Mouse (Mus musculus) small intestine, adult 10 weeks (tissue): ENCODE data around the gene Bcat2. TPM values are rescaled to one million over a fixed set of nuclear protein-coding genes. Genes with fewer than 3 reads are reported as not detected.

Experiments
- polyA plus RNA-seq: library from polyadenylated mRNA; stranded (reverse); fragments of 350-450 nt; fragmentation: Illumina TruSeq; extraction: RNeasy Lipid Tissue Mini Kit (QIAGEN cat#74804); gene quantifications from one replicate; pipeline ENCODE4 v1.2.3, GENCODE M21; 2014; ENCODE audit warnings: low replicate concordance

The Bcat2 gene
- 0.93 TPM for polyA plus RNA-seq

DNA sequence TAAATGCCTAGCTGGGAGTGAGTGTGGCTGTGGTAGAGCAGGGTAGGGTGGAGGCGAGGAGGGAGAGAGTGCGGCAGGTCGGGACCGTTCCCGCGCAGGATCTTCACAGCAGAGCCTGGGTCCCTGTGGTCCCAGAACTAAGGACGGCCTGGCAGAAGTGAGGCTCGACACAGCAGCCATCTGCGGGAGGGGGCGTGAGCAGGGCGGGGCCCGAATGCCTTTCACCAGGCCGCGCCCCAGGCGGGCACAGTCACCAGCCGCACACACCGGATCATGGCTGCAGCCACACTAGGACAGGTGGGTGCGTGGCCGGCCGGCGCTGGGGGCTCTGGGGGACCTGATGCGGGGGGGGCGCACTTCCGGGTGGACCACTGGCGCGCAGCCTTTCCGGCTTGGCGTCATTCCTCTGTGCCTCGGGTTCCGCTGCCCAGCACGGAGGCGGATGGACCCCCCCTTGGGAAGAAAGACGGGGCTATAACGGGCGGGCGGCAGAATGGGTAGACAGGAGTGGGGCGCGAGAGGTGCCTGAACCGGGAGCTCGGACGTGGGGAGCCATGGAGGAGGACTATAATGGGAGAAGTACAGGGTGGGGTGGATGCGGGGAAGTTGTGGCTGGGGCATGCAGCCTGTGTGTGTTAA lies at the start of gene Bcat2:
Bcat2 (plus strand) TSS at position 51 of the 639 bp plus-strand sequence.

DNA sequence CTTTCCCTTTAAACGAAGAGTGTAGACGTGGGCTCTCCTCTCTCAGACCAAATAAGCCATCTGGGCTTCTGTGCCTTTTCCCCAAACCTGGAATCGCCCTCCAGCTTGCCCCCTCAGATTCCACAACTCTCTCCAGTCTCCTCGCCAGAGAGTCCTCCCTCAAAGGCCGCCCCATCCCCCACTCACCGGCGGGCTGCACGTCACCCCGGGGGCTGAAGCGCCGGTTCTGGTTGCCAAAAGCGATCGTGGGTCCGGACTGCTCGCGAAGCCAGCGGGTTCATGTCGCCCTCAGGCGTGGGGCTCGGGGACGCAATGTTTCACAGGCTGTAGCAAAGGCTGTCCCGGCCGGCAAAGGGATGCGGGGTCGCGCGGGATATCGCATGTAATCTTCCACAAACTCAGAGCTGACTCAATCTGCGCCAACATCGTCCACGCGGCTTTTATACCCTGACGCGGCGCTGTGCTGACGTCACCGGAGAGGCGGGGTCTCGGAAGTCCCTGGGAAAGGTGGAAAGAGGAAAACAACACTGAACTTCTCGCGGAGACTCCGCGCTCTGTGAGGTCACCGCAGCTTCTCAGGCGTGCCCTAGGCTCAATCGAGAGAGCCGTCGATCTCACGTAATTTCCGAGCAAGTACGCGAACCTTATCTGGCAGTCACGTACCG lies 44.0 kb upstream of the Bcat2 start, which contains the start of the genes Ppp1r15a and Plekha4:
Ppp1r15a (minus strand) TSS at position 460 of the 665 bp plus-strand sequence.
Plekha4 (plus strand) TSS at position 522 of the 665 bp plus-strand sequence.

DNA sequence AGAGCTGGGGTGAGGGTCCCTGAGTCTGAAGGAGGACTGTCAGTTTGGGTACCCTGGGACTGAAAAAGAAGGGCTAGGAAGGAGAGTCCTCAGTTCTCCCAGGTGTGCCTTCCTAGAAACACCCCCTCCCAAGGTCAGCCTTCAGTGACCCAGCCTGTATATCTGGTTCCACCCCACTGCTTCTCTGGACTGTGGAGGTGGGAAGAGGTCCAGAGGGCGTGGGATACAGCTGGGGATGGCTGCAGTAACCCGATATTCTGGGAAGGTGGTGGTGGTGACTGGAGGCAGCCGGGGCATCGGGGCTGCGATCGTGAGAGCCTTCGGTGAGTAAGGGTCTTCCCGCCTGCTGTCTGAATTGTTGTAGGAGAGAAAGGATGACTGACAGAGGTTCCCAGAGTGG lies 15.2 kb upstream of the Bcat2 start, which contains the start of gene Hsd17b14:
Hsd17b14 (plus strand) TSS at position 150 of the 400 bp plus-strand sequence.

DNA sequence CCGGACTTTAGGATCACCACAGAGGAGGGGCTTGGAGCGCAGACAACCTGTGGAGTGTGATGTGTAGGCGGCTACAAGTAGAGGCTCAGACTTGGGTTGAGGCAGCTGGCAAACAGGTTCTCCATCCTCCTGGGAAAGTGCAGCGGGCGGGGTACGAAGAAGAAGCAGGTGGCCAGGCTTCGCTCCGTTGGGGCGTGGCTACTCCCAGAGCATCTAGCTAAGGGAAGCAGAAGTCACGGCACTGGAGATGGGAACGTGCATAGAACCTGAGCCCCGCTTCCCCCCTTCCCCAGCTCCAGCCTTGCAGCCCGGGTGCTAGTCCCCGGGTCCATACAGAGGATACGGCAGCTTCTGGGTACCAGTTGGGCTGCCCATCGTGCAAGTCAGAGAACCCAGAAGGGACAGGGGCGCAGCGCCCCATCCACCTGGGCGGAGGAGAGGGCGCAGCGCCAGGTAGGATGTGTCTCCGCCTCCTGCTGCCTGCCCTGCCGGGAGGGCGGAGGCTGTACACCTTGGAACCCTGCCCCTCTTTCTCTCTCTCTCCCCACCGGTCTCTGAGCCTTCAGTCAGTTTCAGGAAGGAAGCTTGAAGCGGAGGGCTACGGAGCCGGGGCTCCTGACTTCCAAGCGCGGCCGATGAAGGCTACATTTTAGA lies 47.2 kb downstream of the Bcat2 start, which contains the start of gene Fut1:
Fut1 (plus strand) TSS at position 248 of the 654 bp plus-strand sequence.

DNA sequence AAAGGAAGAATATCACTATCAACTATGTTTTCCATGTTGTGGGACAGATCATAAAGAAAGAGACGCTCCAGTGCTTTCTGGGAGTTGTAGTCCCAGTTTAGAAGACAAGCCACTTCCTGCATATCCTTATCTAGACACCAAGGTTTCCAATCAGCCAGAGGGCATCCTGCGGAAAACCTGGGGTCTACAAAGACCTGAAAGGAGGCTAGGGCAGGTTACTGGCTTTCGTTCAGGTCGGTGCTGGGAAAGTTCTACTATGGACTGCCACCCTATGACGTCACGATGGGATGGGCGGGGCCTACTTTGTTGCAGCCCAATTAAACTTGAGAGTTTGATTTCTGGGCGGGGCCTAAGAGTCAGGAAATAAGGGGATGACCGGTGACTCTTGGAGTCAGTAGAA lies 51.5 kb downstream of the Bcat2 start, which contains the start of gene Izumo1:
Izumo1 (plus strand) TSS at position 369 of the 400 bp plus-strand sequence.

DNA sequence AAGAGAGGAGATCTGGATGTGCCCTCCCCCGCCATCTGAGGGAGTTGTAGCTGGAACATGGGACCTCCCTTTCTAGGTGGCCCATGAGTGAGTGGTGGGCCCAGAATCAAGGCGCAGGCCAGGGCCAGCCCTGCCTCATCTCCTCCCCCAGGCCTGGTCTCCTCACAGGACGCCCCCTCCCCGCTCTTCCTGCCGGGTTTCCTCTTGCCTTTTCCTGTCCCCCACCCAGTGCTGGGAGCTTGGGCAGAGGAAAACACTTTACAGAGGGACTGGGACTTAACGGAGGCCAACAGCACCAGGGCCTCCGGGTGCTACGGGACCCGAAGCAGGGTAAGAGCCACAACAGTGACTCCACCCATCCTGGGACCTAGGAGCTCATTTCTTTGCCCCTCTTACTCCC lies 57.3 kb downstream of the Bcat2 start, which contains the start of gene Rasip1:
Rasip1 (plus strand) TSS at position 228 of the 400 bp plus-strand sequence.

Other genes starting within 250 kb of the Bcat2 start
- gene Trpm4, start 236.4 kb upstream of the Bcat2 start, polyA plus RNA-seq = 3.0 TPM
- not detected for gene Hrc, start 234.9 kb upstream of the Bcat2 start, polyA plus RNA-seq
- gene Ppfia3, start 203.1 kb upstream of the Bcat2 start, polyA plus RNA-seq = not detected
- gene Lin7b, start 199.6 kb upstream of the Bcat2 start, polyA plus RNA-seq = not detected
- gene Snrnp70, start 174.4 kb upstream of the Bcat2 start, polyA plus RNA-seq = 55.6 TPM
- not detected for gene Kcna7, start 164.5 kb upstream of the Bcat2 start, polyA plus RNA-seq
- not detected for gene Ntf5, start 156.5 kb upstream of the Bcat2 start, polyA plus RNA-seq
- gene Lhb, start 149.3 kb upstream of the Bcat2 start, polyA plus RNA-seq = not detected
- gene Gys1, start 135.3 kb upstream of the Bcat2 start, polyA plus RNA-seq = 1.0 TPM
- gene Ruvbl2, start 132.1 kb upstream of the Bcat2 start, polyA plus RNA-seq = not detected
- gene Ftl1, start 110.3 kb upstream of the Bcat2 start, polyA plus RNA-seq = 6.2 TPM
- gene Bax, start 103.3 kb upstream of the Bcat2 start, polyA plus RNA-seq = 1.2 TPM
- not detected for gene Tulp2, start 88.3 kb upstream of the Bcat2 start, polyA plus RNA-seq
- gene Gm45808, start 83.3 kb upstream of the Bcat2 start, polyA plus RNA-seq = not detected
- 1.6 TPM for gene Dhdh, start 81.3 kb upstream of the Bcat2 start, polyA plus RNA-seq
- gene Nucb1, start 59.7 kb upstream of the Bcat2 start, polyA plus RNA-seq = 48.1 TPM
- gene Ppp1r15a, start 43.9 kb upstream of the Bcat2 start, polyA plus RNA-seq = 0.59 TPM
- gene Plekha4, start 43.8 kb upstream of the Bcat2 start, polyA plus RNA-seq = not detected
- gene Hsd17b14, start 15.3 kb upstream of the Bcat2 start, polyA plus RNA-seq = not detected
- gene Fgf21, start 45.3 kb downstream of the Bcat2 start, polyA plus RNA-seq = not detected
- not detected for gene Fut1, start 47.1 kb downstream of the Bcat2 start, polyA plus RNA-seq
- not detected for gene Izumo1, start 51.7 kb downstream of the Bcat2 start, polyA plus RNA-seq
- not detected for gene Rasip1, start 57.3 kb downstream of the Bcat2 start, polyA plus RNA-seq
- not detected for gene Mamstr, start 69.8 kb downstream of the Bcat2 start, polyA plus RNA-seq
- gene Fut2, start 96.2 kb downstream of the Bcat2 start, polyA plus RNA-seq = 0.22 TPM
- not detected for gene Ntn5, start 113.9 kb downstream of the Bcat2 start, polyA plus RNA-seq
- not detected for gene Sec1, start 124.2 kb downstream of the Bcat2 start, polyA plus RNA-seq
- gene Car11, start 129.7 kb downstream of the Bcat2 start, polyA plus RNA-seq = not detected
- 3.8 TPM for gene Dbp, start 134.9 kb downstream of the Bcat2 start, polyA plus RNA-seq
- gene Rpl18, start 145.3 kb downstream of the Bcat2 start, polyA plus RNA-seq = 1.6 TPM
- 1.3 TPM for gene Sphk2, start 147.8 kb downstream of the Bcat2 start, polyA plus RNA-seq
- 3.8 TPM for gene Fam83e, start 151.1 kb downstream of the Bcat2 start, polyA plus RNA-seq
- not detected for gene Spaca4, start 155.7 kb downstream of the Bcat2 start, polyA plus RNA-seq
- gene Lmtk3, start 213.6 kb downstream of the Bcat2 start, polyA plus RNA-seq = not detected
- 5.5 TPM for gene Sult2b1, start 214.5 kb downstream of the Bcat2 start, polyA plus RNA-seq
- gene Cyth2, start 244.4 kb downstream of the Bcat2 start, polyA plus RNA-seq = 10.0 TPM